Mouse (Mus musculus) ZHBTc4 (cell line): ENCODE data around the gene Elof1.
"Not testable (repeated sequence)": the region's sequence is repeated elsewhere in the genome, so short reads cannot be mapped to it uniquely, and the experiment has no call there.

ENCODE experiments used
- DNase-seq: peaks from one replicate; pipeline ENCODE4 v3.0.0-alpha.2; 2011; ENCODE audit warnings: low read depth, low spot score

Elof1 gene

DNA sequence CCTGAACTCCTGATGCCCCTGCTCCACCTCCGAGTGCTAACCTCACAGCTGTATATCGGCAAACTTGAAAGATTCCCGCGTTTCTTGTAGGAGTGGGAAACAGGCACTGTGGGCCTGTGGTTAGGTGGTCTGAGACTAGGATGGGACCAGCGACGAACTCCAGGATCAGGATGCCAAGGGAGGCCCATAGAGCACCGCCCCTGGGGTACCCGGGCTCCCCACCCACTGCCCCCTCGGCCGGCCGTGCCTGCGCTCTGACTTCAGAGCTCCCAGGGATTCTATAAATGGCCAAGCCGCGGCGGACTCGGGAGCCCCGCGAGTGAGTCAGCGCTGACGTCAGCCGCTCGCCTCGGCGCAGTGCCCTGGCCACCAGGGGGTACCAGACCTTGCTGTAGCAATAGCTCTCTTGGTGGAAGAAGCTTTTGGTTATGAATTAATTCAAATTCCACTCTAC lies 21.1 kb downstream of the Elof1 start:
- peak; percentile 79 for DNase-seq

DNA sequence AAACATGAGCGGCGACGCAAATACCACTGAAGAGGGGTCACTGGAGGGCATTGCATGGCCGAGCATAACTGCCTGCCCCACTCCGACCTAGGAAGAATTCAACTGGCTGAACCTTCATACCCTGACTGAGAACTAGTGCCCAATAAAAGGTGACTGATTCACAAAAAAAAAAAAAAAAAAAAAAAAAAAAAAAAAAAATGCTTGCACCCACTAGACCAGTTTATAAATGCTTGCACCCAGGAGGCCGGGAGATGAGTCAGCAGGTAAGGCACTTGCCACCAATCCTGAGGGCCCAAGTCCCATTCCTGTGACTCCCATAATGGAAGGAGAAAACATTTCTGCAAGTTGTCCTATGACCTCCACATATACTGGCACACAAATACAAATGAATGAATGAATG lies 24.2 kb downstream of the Elof1 start:
- no peak for DNase-seq

DNA sequence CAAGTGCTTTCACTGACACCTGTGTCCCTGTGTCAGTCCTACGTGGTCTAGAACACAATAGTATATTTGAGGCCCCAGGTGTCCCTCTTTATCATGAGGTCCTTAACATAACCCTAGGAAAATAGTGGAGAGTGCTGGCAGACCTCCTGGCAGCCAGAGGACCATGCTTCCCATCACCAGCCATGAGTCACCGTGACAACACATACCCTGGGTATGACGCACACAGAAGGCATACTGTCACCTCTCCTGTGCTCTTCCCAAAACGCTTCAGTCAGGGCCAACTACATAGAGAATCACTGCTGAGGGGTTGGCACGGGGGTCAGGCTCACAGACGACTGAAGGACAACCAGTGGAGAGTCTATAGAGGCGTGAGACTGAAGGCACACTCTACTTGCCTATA lies 27.0 kb downstream of the Elof1 start:
- no peak for DNase-seq

DNA sequence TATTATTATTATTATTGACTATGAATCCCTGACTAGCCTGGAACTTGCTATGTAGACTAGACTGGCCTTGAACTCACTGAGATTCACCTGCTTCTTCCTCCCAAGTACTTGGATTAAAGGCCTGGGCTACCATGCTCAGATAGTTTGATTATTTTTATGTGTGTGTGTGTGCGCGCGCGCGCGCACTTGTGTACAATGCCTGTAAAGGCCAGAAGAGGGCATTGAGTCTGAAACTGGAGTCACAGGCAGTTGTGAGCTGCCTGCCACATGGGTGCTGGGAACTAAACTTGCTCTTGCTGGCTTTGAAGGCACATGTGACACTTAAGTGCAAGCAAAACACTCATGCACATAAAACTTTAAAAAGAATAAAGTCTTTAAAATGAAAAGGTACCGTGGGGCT lies 27.7 kb downstream of the Elof1 start:
- peak; percentile 61 for DNase-seq

DNA sequence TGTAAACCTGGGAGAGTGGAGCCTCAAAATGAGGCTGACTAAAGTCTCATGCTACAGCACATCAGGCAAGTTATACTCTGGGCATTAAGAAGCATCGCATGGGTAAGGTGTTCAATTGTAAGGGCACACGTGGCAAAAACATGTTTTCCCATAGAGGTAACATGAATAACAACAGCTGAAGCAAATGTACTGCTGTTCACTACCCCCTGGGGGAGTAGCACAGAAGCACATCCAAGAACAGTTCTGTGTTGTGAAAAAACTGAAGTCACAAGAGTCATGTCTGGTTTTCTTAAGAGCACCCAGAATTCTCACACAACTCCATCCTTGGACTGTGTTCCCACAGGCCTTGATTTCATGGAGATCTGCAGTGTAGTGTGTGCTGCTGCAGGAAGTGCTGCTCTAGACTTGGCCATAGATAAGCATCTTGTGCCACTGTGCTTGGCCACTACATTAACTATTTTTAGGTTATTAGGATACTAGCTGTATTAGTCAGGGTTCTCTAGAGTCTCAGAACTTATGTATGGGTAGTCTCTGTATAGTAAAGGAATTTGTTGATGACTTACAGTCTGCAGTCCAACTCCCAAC lies 29.8 kb downstream of the Elof1 start:
- DNase-seq = no peak

DNA sequence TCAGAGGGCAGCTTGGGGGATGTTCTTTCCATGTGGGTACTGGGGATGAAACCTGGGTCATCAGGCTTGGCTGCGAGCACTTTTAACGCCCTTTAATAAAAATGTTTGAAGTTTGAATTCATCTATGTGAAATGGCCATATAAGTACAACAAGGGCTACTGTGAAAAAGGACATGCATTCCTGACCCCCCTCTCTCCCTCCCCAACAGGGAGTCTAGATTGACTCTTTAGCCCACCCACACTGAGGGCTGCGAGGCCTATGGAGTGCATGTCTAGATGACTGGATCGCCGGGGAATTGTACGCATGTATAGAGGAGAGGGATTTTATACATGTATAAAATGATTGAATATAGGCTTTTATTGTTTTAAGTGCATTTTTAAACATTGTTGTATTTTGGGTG lies 31.0 kb downstream of the Elof1 start:
- no peak for DNase-seq

DNA sequence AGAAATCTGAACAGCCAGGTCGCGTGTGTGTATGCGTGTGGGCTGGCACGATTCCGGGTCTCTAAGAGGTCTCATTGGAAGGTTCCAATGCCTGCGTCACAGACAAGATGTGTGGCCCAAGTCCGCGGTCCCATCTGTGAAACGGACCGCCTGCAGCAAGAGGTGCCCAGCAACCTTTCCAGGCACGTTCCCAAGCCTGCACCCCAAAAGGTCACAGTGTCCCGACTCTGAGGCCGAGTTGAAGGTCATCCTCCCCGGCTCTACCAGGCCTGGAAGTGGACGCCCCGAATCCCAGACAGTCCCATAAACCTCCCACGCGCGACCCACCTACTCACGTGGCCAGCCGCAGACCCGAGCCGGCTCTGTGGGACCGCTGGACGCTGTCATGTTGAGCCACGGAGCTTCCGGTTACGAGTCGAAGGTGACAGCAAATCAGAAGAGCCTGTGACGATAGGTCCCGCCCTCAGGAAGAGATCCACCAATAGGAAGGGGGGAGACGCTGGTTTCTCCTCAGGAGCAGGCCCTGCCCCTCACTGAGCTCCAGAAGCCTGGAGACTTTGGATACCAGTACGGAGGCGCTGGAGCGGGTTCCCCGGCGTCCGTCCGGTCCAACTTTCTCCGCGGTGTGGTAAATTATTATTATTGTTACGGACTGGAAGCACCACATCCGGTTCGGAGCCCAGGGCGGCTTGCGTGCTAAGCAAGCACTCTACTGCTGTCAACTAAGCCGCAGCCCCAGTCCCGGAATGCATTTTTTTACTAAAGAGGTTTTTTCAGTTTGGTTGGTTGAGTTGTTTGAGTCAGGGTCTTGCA lies 31.7 kb downstream of the Elof1 start, which contains the start of gene Ecsit:
Gene Ecsit (minus strand): TSS at position 417 of the 813 bp plus-strand sequence.
- peak; percentile 96 for DNase-seq

DNA sequence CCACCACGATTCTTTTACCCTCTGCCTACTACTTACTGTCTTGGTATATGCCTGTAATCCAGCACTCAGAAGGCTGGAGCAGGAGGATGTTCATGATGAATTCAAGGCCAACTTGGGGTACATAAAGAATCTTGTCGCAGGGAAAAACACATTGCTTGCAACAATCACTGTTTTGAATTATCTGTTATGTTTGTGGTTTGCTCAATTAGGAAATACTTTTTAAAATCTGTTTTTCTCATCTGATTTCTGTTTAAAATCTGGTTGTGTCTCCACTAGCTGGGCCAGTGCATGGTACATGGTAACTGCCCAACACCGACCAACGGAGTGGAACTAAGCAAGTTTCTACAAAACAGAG lies 32.3 kb downstream of the Elof1 start:
- DNase-seq = no peak

DNA sequence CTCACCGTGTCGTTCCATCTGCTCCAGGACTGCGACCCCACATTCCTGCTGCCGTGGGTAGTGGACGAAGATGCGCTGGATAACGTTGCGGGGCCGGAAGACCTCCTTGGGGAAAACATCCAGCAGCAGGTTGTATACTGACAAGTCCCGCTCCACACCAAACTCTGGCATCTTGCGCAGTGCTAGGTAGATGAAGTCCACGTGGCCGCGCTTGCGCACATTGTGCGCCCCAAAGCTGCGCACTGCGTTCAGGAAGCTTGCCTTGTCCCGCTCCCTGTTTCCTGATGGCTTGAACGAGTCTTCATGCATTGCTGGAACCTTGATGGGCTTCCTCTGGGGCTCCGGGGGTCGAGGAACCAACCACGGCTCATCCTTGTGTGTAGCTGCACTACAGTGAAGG lies 40.7 kb downstream of the Elof1 start:
- DNase-seq = peak; percentile 49

DNA sequence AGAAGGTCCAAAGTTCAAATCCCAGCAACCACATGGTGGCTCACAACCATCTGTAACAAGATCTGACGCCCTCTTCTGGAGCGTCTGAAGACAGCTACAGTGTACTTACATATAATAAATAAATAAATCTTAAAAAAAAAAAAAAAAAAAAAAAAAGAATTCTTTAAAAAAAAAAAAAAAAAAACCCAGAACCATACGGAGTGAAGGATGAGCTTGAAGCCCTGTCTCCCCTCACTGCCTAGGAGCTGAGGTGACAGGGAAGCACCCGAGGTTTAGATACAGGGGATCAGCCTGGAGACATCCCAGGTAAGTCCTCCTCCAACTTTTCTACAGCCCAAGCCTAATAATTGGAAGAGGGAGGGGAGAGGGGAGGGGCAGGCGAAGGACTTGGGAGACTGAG lies 41.2 kb downstream of the Elof1 start:
- not testable (repeated sequence) for DNase-seq

DNA sequence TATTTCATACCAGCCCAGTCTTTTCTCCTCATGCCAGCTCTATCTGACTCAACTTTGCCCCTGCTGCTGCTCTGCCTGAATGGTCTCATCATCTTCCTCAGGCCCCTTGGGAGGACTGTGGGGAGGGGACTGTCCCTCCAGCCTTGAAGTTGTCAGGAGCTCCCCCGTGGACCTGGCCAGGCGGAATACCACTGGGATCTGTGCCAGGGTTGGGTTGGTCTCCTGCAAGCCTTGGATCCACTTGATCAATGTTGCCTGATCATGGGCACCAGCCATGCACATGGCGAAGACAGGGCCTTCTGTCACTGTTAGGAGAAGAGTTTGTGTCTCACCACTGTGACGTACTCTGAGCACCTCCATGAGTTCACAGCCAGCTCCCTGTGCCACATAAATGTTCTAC lies 44.7 kb downstream of the Elof1 start:
- DNase-seq = no peak

DNA sequence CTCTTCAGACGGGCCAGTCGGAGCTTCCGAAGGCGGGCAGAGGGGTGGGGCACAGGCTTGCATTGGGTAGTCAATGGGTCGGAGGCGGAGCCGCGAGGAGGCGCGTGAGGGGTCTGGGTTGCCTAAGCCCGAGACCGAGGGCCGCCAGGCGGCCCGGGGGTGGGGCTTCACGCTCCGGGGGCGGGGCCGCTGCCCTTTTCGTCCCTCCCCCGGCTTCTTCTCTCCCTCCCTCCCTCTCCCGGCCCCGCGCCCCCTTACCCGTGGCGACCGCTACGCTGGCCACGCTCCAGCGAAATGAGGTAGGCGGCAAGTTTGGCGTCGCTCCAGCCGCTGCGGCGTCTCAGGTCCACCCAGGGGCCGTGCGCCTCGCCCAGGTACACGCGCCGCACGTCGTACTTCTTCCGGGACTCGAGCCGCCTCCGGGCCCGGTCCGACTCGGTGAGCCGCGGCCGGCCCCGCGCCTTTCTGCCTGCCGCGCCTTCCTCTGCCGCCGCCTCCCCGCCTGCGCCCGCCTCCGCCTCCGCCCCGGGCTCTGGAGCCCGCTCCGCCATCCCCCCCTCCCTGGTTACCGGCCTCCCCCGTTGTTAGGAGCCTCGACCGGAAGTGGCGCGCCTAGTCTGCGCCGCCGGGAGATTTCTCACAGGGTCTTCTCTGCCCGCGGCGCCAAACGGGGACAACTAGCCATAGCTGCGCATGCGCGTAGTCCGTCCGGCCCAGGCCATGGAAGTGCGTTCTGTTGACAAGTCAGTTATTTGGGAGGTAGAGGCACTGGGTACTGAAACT lies 46.0 kb downstream of the Elof1 start, which contains the start of the genes Gm49318 and Zfp653:
Gene Gm49318 (minus strand): TSS at position 469 of the 783 bp plus-strand sequence.
Gene Zfp653 (minus strand): TSS at position 586 of the 783 bp plus-strand sequence.
- DNase-seq = peak; percentile 99

DNA sequence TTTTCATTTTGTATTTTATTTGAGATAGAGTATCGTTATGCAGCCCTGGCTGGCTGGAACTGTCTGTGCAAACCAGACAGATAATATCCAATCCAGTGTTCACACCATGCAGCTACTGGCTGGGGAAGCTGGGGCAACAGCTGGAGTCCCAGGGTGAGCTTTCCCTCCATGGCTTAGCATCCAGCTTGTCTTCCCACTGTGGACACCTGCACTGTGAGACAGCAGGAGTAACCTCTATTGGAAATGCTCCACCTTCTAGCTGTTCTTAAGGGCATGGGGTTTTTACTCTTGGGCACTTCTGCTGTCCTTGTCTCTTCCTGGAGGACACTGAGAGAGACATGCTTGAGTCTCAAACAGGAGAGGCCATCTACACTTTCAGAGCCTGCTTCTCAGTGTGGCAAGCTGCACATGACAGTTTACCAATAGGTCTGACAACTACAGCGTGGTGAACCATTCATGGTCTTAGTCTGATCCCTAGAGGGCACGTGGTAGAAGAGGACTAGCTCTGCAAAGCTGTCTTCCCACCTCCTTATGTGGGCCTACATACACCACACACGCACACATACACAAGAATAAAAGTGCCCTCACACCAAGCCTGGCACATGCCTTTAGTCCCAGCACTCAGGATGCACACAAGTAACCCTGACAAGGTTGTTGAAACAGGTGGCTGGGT lies 47.0 kb downstream of the Elof1 start:
- no peak for DNase-seq

DNA sequence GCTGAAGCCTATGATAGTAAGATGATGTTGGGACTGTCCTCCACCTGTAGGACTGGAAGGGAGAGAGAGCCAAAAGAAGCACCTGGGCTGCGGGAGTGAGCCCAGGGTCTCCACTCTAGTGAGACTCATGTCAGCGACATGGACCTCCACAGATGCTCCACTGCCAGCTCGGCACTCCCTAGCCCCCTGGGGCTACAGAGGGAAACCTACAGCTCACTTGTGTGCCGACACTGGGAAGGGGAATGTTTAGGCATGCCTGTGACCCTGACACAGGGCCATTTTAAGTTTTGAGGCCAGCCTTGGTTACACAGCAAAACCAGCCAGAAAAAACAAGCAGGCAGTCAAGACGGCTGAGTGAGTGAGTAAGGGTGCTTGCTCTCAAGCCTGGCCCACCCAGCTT lies 49.8 kb downstream of the Elof1 start:
- DNase-seq = no peak

DNA sequence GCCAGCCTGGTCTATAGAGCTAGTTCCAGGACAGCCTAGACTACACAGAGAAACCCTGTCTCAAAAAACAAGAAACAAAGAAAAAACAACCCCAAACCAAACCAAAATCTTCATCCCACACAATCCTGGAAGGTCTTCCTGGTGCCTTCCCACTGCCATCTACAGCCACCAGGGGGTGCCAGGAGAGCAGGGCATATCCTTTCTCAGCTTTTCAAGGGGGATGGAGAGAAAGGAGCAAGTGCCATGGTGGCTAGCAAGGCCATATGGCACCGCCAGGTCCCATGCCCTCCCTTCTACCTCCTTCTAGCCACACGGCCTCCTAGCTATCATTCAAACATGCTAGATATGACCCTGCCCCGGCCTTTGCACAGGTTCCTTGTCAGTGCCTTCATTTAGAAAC lies 50.5 kb downstream of the Elof1 start:
- DNase-seq = peak; percentile 72

DNA sequence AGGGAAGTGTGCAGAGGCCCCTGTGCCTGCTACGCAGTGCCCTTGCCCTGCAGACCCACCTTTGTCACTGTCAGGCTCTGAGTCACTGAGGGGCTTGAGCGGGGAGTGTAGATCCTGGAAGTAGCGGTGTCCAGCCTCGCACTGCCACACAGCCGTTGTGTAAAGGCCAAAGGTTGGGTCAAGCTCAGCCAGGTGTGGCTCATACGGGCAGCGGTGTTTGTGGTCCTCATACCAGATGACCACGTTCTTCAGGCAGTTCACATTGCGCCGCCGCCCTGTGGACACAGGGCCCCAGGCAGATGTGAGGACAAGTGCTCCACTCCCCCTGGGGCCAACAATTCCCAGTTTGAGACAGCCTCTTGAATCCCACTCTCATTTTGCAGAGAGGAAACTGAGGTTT lies 51.3 kb downstream of the Elof1 start:
- no peak for DNase-seq

DNA sequence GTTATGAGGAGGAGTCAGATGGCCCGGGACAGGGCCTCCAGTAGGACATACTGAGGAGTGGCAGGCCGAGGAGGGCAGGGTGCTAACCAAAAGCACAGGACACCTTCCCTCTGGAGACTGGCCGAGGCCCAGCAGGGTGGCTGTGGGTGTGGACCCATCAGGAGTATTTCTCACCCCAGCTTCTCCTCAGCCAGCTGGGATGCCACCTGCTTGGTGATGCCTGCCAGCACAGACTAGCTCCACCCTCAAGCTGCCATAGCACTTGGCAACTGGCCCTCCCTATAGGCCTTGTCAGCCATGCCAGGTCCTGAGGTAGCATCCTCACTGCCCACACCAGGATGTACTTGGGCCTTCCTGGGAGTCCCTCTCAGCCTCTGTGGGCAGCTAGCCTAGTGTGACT lies 52.6 kb downstream of the Elof1 start:
- no peak for DNase-seq
